Mouse (Mus musculus): ENCODE measurements around the gene Ppp2r1b.

- TF ChIP-seq USF1 (IDR thresholded peaks at IDR 0.05; ENCODE audit: low read depth) (no peak), POLR2AphosphoS2 (IDR thresholded peaks at IDR 0.05; ENCODE audit: insufficient read length, low read depth) (no peak), MAX (IDR thresholded peaks at IDR 0.05; ENCODE audit: low read depth) (no peak)
Observed at GRCm38 (mm10) chr9:50849249-50849648, 4.1 kb downstream of the Ppp2r1b start.
